Mouse (Mus musculus): Measurements from ENCODE around the gene Slc10a1.

GRCm38 (mm10) chr12:80909631-80910030, 58.9 kb downstream of the Slc10a1 start:
- no peak for TF ChIP-seq CTCF (IDR thresholded peaks at IDR 0.05; ENCODE audit: control insufficient read depth, insufficient read depth, insufficient read length)
- no peak for TF ChIP-seq USF1 (IDR thresholded peaks at IDR 0.05; ENCODE audit: low read depth)
- TF ChIP-seq MYOG (IDR thresholded peaks at IDR 0.05; ENCODE audit: control insufficient read depth, extremely low read depth, insufficient read length): no peak
- TF ChIP-seq CEBPB (IDR thresholded peaks at IDR 0.05; ENCODE audit: low read depth): no peak
- TF ChIP-seq MYOD1 (IDR thresholded peaks at IDR 0.05; ENCODE audit: control insufficient read depth, insufficient read length, low read depth): no peak
